Mouse (Mus musculus): ENCODE data around the gene Ssu72.
A peak's percentile ranks its signal among the peaks of the same experiment; 100 is the strongest.

DNA sequence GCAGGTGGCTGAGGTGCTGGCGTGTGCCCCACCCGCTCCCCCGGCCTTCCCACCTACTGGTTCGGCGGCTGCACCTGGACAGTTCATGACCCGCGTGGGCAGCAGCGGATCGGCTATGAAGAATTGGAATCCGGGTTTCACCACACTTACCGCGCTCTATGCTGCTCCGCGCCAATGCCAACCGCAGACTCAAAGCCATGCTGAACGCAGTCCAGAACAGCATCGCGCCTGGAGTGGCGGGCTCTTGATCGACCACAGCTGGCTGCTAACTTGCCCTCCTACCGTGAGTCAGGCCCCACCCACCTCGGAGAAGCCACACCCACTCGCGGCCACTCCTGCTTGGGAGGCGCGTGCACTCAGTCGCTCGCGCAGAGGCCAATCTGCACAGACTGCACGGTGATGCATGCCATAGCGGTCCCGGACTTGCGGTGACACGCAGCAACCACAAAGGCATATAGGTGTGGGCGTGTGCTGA lies 69.7 kb downstream of the Ssu72 start, which contains the start of gene Vwa1:
- peak; percentile 91 for TF ChIP-seq POLR2A (IDR thresholded peaks at IDR 0.05; ENCODE audit: low read depth, low read length)
- TF ChIP-seq CTCF (conservative IDR thresholded peaks at IDR 0.05; ENCODE audit: insufficient read depth, insufficient read length, low read depth, low read length) = no peak
